Mouse (Mus musculus) spleen, adult 2 months (tissue): ENCODE measurements around the gene Timm10. TPM values are rescaled to one million over a fixed set of nuclear protein-coding genes. Genes with fewer than 3 reads are reported as not detected.
A peak's percentile ranks its signal among the peaks of the same experiment; 100 is the strongest.
"Not testable (repeated sequence)": the region's sequence is repeated elsewhere in the genome, so short reads cannot be mapped to it uniquely, and the experiment has no call there.

Source experiments
- DNase-seq, 2 experiments: peaks; one replicate each; pipeline versions ENCODE4 v3.0.0 to v3.0.0-alpha.2; 2012 to 2021; ENCODE audit warnings: low spot score in 2 of 2, low read depth in 1 of 2
- H3K27ac ChIP-seq: fragments of 200-500 bp; 2 replicates; pipeline ENCODE4 v1.5.1; 2012; ENCODE audit warnings: low read length, inconsistent platforms; ENCODE audit not compliant: insufficient read depth
- H3K27me3 ChIP-seq: fragments of 200-500 bp; 2 replicates; pipeline ENCODE4 v1.6.1; 2012; ENCODE audit warnings: mild to moderate bottlenecking, moderate library complexity, low read length, inconsistent platforms; ENCODE audit not compliant: control insufficient read depth, insufficient read depth
- H3K36me3 ChIP-seq: fragments of 200-500 bp; 2 replicates; pipeline ENCODE4 v1.6.1; 2012; ENCODE audit warnings: mild to moderate bottlenecking, low read length, inconsistent platforms; ENCODE audit not compliant: control insufficient read depth, insufficient read depth
- H3K4me1 ChIP-seq: fragments of 200-500 bp; 2 replicates; pipeline ENCODE4 v1.6.1; 2011; ENCODE audit warnings: inconsistent platforms; ENCODE audit not compliant: control insufficient read depth, insufficient read depth, insufficient read length
- H3K4me3 ChIP-seq: fragments of 200-500 bp; 2 replicates; pipeline ENCODE4 v1.5.1; 2011; ENCODE audit warnings: mild to moderate bottlenecking, inconsistent platforms; ENCODE audit not compliant: insufficient read depth, insufficient read length; ENCODE audit errors: extremely low read depth
- CTCF ChIP-seq: fragments of 200-500 bp; IDR thresholded peaks from 2 replicates; pipeline ENCODE4 v1.5.1; 2011; ENCODE audit warnings: mild to moderate bottlenecking, inconsistent platforms; ENCODE audit not compliant: insufficient read depth, insufficient read length, insufficient replicate concordance; ENCODE audit errors: extremely low read depth
- POLR2A ChIP-seq: fragments of 200-500 bp; IDR thresholded peaks from 2 replicates; pipeline ENCODE4 v1.6.1; 2011; ENCODE audit warnings: low read depth, low read length, inconsistent platforms
- WGBS: fragments of 180-500 bp; shearing (Covaris S2); methylation state at CpG from one replicate; pipeline ENCODE4 v1.1.7; 2018; 5-methylcytosine and 5-hydroxymethylcytosine counted together
- polyA plus RNA-seq: library from polyadenylated mRNA; depleted of rRNA; stranded (reverse); fragments of >200 nt; gene quantifications from 2 replicates; pipeline ENCODE4 v1.2.3, GENCODE M21; 2012

Timm10 gene
- polyA plus RNA-seq, 1 experiment, result 19.0 TPM

- no peaks in the 10 kb centered on the region; the same call in 1 of the 2 replicates for H3K4me1 ChIP-seq
- no peaks in the 10 kb centered on the region; the same call in 1 of the 2 replicates for H3K36me3 ChIP-seq
- 49% methylated on average over 4 of the region's 4 CpGs for WGBS
- TF ChIP-seq CTCF, result no peak
- no peak for DNase-seq
- no peak overlapping the region for H3K27ac ChIP-seq
- no peak overlapping the region for H3K4me3 ChIP-seq
- H3K27me3 ChIP-seq, result no peaks in the 10 kb centered on the region
Measured at GRCm38 (mm10) chr2:84800304-84800703, 26.5 kb upstream of the Timm10 start.

DNA sequence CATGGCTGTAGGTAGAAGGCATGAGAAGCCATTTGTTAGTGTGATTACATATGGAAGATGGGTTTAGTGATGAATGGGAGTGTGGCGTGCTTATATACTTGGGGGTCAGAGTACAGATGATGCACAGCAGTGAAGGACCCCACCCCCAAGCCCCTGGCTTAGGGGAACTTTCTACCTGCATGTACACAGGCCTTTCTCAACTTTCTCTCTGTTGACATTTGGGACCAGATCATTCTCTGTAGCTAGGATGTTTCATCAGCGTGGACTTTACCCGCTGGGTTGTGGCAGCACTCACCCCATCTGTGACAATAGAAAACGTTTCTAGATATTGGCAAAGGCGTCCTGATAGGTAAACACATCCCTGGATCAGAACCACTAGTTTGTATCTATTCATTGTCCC lies 25.6 kb upstream of the Timm10 start:
- 95% methylated on average over 5 of the region's 5 CpGs for WGBS
- not testable (repeated sequence) for H3K27me3 ChIP-seq, H3K36me3 ChIP-seq, H3K27ac ChIP-seq, DNase-seq, H3K4me1 ChIP-seq, H3K4me3 ChIP-seq

DNA sequence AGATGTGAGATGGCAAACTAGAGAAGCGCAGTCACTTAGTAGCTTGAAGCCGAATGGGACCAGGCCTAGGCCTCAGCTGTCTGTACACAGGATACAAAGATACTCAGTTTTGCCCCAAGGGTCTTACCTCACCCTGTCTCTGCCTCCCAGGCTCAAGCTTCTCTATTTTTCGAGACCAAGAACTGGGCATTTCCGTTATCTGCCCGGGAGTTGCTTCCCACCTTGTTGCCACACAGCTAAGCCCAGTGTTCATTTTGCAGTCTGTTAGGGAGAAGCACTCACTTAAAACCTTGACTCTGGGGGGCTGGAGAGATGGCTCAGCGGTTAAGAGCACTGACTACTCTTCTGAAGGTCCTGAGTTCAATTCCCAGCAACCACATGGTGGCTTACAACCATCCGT lies 22.8 kb upstream of the Timm10 start:
- no peak for DNase-seq
- Histone ChIP-seq H3K36me3 (no peaks in the 10 kb centered on the region; the same call in 1 of the 2 replicates), H3K4me3 (no peak overlapping the region), H3K27me3 (no peaks in the 10 kb centered on the region), H3K27ac (no peak overlapping the region), H3K4me1 (no peaks in the 10 kb centered on the region; the same call in 1 of the 2 replicates)
- 95% methylated on average over 7 of the region's 7 CpGs for WGBS
- no peak for TF ChIP-seq POLR2A
- no peak for TF ChIP-seq CTCF

DNA sequence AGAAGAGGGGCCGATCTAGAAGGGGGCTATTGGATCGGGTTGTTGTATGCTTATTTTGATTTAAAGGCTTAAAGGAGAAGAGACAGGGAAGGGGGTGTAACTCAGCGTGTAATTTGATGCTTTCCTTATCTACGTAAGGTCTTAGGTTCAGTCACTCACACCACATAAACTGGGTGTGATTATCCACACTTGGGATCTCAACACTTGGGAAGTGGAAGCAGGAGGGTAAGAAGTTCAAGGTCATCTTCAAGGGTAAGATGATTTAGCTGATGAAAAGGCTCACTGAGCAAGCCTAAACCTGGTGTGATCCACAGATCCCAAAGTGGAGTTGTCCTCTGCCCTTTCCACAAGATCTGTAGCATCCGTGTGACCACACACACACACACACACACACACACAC lies 20.3 kb upstream of the Timm10 start:
- no peak for DNase-seq
- no peak for TF ChIP-seq CTCF
- TF ChIP-seq POLR2A, result no peak
- H3K27me3 ChIP-seq, result no peaks in the 10 kb centered on the region
- no peaks in the 10 kb centered on the region; the same call in 1 of the 2 replicates for H3K36me3 ChIP-seq
- WGBS, result 93% methylated on average over 5 of the region's 5 CpGs
- H3K4me3 ChIP-seq, result no peak overlapping the region
- H3K4me1 ChIP-seq, result no peaks in the 10 kb centered on the region; the same call in 1 of the 2 replicates
- no peak overlapping the region for H3K27ac ChIP-seq

- H3K27me3 ChIP-seq, result no peaks in the 10 kb centered on the region
- TF ChIP-seq POLR2A (no peak), CTCF (no peak)
- H3K4me1 ChIP-seq, result no peaks in the 10 kb centered on the region; the same call in 1 of the 2 replicates
- no peaks in the 10 kb centered on the region for H3K36me3 ChIP-seq
- no peak for DNase-seq
- H3K4me3 ChIP-seq, result no peak overlapping the region
- H3K27ac ChIP-seq, result no peak overlapping the region
Measured at GRCm38 (mm10) chr2:84809330-84809729, 17.5 kb upstream of the Timm10 start.

- Histone ChIP-seq H3K27me3 (no peaks in the 10 kb centered on the region), H3K4me1 (no peaks in the 10 kb centered on the region; the same call in 1 of the 2 replicates), H3K36me3 (no peaks in the 10 kb centered on the region), H3K4me3 (no peak overlapping the region), H3K27ac (no peak overlapping the region)
- DNase-seq, result no peak
- no peak for TF ChIP-seq POLR2A
- no peak for TF ChIP-seq CTCF
- 89% methylated on average over 6 of the region's 6 CpGs for WGBS
Measured at GRCm38 (mm10) chr2:84810526-84810885, 16.3 kb upstream of the Timm10 start.

- Histone ChIP-seq H3K27ac (peak overlapping the region; percentile 11; the same call in 1 of the 2 replicates), H3K36me3 (no peaks in the 10 kb centered on the region)
- peak; percentile 56 to 74 for DNase-seq
Measured at GRCm38 (mm10) chr2:84810886-84811577, 15.8 kb upstream of the Timm10 start.

More at GRCm38 (mm10) chr2:84810886-84811577, 15.8 kb upstream of the Timm10 start:
- H3K4me3 ChIP-seq, result peak overlapping the region; percentile 23; the same call in 1 of the 2 replicates
- H3K27me3 ChIP-seq, result no peaks in the 10 kb centered on the region
- H3K4me1 ChIP-seq, result no peaks in the 10 kb centered on the region; the same call in 1 of the 2 replicates
- WGBS, result 39% methylated on average over 26 of the region's 26 CpGs
- TF ChIP-seq CTCF, result peak; percentile 69; the same call in 1 of the 2 replicates
- no peak; the same call in 1 of the 2 replicates for TF ChIP-seq POLR2A
